Mouse (Mus musculus) embryonic facial prominence, embryonic 13.5 days (tissue): ENCODE data around the gene Mfsd4b1. TPM values are rescaled to one million over a fixed set of nuclear protein-coding genes. Genes with fewer than 3 reads are reported as not detected.
"Not testable (repeated sequence)": the region's sequence is repeated elsewhere in the genome, so short reads cannot be mapped to it uniquely, and the experiment has no call there.

ENCODE experiments used
- ATAC-seq: fragments of 200-750 bp; cut with Nextera tagmentation; 2 replicates; pipeline ENCODE4 v1.8.0; 2017; ENCODE audit warnings: low read depth; ENCODE audit not compliant: insufficient number of reproducible peaks, insufficient read depth, low FRiP score, low TSS enrichment
- H3K27ac ChIP-seq: fragments of 300-500 bp; sonication (generic); 2 replicates; pipeline ENCODE4 v1.5.1; 2015; ENCODE audit warnings: moderate library complexity, mild to moderate bottlenecking, inconsistent platforms
- H3K27me3 ChIP-seq: fragments of 300-500 bp; sonication (generic); 2 replicates; pipeline ENCODE4 v1.6.1; 2015; ENCODE audit warnings: mild to moderate bottlenecking, inconsistent platforms
- H3K36me3 ChIP-seq: fragments of 300-500 bp; sonication (generic); 2 replicates; pipeline ENCODE4 v1.6.1; 2015; ENCODE audit warnings: mild to moderate bottlenecking, inconsistent platforms
- H3K4me1 ChIP-seq: fragments of 300-500 bp; sonication (generic); 2 replicates; pipeline ENCODE4 v1.6.1; 2015; ENCODE audit warnings: inconsistent platforms
- H3K4me2 ChIP-seq: fragments of 300-500 bp; sonication (generic); 2 replicates; pipeline ENCODE4 v1.6.1; 2015; ENCODE audit warnings: moderate library complexity, mild to moderate bottlenecking, inconsistent platforms
- H3K4me3 ChIP-seq: fragments of 300-500 bp; sonication (generic); 2 replicates; pipeline ENCODE4 v1.5.1; 2015; ENCODE audit warnings: mild to moderate bottlenecking, inconsistent platforms
- H3K9ac ChIP-seq: fragments of 300-500 bp; sonication (generic); 2 replicates; pipeline ENCODE4 v1.6.1; 2015; ENCODE audit warnings: mild to moderate bottlenecking, inconsistent platforms
- H3K9me3 ChIP-seq: fragments of 300-500 bp; sonication (generic); 2 replicates; pipeline ENCODE4 v1.6.1; 2016; ENCODE audit warnings: inconsistent platforms
- WGBS: fragments of 180-500 bp; shearing (Covaris S2); methylation state at CpG from one replicate; pipeline ENCODE4 v1.1.7; 2015; ENCODE audit warnings: mixed read lengths; 5-methylcytosine and 5-hydroxymethylcytosine counted together
- polyA plus RNA-seq: library from polyadenylated mRNA; unstranded; fragments of >200 nt; fragmentation: Nextera tagmentation; extraction: Ambion mirVana; gene quantifications from 2 replicates; pipeline ENCODE4 v1.2.1, GENCODE M21; 2015

The Mfsd4b1 gene
- polyA plus RNA-seq, 1 experiment from 2014 or later, result not detected

DNA sequence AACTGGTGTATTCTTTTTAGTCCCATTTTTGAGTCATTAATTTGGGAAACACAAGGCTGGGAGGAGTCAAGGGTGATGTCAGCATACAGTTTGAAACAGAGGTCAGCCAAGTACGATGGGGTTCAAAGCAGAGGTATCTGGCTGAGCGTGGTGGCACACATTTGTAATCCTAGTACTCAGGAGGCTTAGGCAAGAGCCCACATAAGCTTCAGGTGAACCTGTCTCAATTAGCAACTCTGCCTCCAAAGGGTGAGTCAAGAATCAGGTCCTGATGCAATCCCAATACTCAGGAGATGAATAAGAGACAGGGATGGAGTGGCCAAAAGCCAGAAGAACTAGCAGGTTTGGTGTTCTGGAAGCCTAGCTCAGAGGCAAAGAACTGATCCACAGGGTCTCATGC, 7.8 kb upstream of the Mfsd4b1 start:
- ATAC-seq, result no peak

DNA sequence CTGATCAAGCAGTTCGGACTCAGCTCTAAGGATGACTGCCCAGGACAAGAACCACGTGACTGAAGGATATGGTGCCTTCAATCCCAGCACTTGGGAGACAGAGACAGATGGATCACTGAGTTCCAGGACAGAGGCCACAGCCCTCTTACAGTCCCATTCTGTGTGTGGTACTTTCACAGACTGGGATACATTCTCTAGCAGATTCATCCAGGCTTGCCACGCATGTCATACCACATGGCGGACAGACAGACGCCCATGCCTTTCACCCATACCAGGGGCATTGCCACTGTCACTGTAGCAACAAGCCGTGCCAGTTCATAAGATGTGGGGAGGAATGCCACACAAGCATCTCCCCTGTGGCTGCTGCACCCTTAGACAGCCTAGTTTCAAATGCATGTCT, 5.6 kb upstream of the Mfsd4b1 start:
- Histone ChIP-seq H3K27me3 (no peaks in the 10 kb centered on the region), H3K27ac (no peak overlapping the region), H3K4me3 (no peak overlapping the region), H3K9ac (no peak overlapping the region), H3K4me2 (no peak overlapping the region), H3K9me3 (peaks cover 8% of the 10 kb centered on the region; the same call in 1 of the 2 replicates), H3K4me1 (no peaks in the 10 kb centered on the region), H3K36me3 (no peaks in the 10 kb centered on the region)
- 89% methylated on average over 6 of the region's 6 CpGs for WGBS
- ATAC-seq, result no peak

More for the DNA sequence above, 7.8 kb upstream of the Mfsd4b1 start:
- Histone ChIP-seq H3K36me3 (no peaks in the 10 kb centered on the region), H3K4me1 (no peaks in the 10 kb centered on the region), H3K4me2 (no peak overlapping the region), H3K9me3 (no peaks in the 10 kb centered on the region), H3K27ac (no peak overlapping the region), H3K9ac (no peak overlapping the region), H3K4me3 (no peak overlapping the region), H3K27me3 (no peaks in the 10 kb centered on the region)
- WGBS, result 82% methylated on average over 2 of the region's 2 CpGs

DNA sequence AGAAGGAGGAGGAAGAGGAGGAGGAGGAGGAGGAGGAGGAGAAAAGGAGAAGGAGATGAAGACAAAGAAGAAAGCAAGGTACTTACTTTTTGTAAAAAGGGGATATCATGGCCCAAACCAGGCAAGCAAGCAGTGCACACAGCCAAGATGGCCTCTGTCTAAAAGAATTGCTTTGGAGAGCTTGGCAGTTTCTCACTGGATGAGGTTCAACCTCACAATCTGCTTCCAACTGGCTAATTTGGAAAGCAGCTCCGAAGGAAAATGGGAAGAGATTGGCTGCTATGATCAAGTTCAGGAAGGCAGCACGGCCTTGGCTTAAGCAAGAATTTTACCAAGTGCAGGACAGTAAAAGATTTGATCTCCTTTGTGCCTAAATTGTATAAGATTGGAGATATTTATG, 4.5 kb upstream of the Mfsd4b1 start:
- Histone ChIP-seq H3K36me3 (no peaks in the 10 kb centered on the region), H3K27ac (no peak overlapping the region)

DNA sequence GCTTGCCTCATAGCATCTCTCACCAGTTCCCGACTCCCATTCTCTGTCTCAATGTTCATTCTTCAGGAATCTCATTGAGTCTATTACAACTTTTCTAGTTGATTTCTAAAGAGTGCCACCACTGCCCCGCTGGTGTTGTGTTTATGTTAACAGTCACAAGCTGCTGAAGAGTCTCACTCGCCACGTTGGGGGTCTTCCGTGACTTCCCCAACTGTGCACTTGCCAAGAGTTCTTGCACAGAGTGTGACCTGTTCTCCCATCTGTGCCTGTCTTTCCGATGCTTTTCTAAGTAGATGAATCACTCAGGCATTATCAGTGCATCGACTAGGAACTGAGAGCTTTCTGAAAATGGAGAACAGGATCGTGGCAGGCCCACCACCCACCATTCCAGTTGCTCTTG, 3.0 kb upstream of the Mfsd4b1 start:
- 86% methylated on average over 8 of the region's 8 CpGs for WGBS
- ATAC-seq, result no peak
- Histone ChIP-seq H3K4me1 (peaks cover 11% of the 10 kb centered on the region), H3K4me2 (no peak overlapping the region), H3K9ac (no peak overlapping the region), H3K27ac (no peak overlapping the region), H3K27me3 (peaks cover 9% of the 10 kb centered on the region; the same call in 1 of the 2 replicates), H3K36me3 (no peaks in the 10 kb centered on the region), H3K4me3 (no peak overlapping the region), H3K9me3 (peaks cover 8% of the 10 kb centered on the region; the same call in 1 of the 2 replicates)

More for the DNA sequence above, 4.5 kb upstream of the Mfsd4b1 start:
- no peak overlapping the region for H3K4me2 ChIP-seq
- H3K9me3 ChIP-seq, result peaks cover 8% of the 10 kb centered on the region; the same call in 1 of the 2 replicates
- H3K9ac ChIP-seq, result no peak overlapping the region
- H3K27me3 ChIP-seq, result no peaks in the 10 kb centered on the region
- WGBS, result 80% methylated on average over 2 of the region's 2 CpGs
- no peak overlapping the region for H3K4me3 ChIP-seq
- peaks cover 7% of the 10 kb centered on the region for H3K4me1 ChIP-seq
- ATAC-seq, result no peak

DNA sequence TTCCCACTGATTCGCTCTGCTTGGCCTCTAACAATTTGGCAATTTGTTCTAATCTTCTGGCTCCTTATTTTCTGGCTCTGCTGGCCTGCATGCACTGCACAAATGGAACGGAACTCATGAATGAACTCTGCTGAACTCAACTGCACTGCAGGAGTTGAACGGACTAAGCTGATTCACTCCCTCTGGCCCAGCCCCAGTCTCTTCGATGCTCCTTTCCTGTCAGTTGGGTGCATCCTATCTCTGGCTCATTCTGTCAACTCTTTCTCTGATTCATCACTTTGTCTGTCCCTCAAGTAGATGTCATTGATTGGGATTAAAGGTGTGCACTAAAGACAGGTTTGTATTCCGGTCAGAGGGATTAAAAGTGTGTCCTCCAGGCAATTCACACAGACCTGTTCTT, 1.5 kb upstream of the Mfsd4b1 start:
- ATAC-seq, result no peak
- Histone ChIP-seq H3K9ac (no peak overlapping the region), H3K27ac (no peak overlapping the region), H3K36me3 (no peaks in the 10 kb centered on the region), H3K4me2 (no peak overlapping the region), H3K4me1 (peaks cover 11% of the 10 kb centered on the region), H3K27me3 (peaks cover 11% of the 10 kb centered on the region), H3K9me3 (peaks cover 8% of the 10 kb centered on the region; the same call in 1 of the 2 replicates), H3K4me3 (no peak overlapping the region)
- WGBS, result 95% methylated on average over 5 of the region's 5 CpGs

DNA sequence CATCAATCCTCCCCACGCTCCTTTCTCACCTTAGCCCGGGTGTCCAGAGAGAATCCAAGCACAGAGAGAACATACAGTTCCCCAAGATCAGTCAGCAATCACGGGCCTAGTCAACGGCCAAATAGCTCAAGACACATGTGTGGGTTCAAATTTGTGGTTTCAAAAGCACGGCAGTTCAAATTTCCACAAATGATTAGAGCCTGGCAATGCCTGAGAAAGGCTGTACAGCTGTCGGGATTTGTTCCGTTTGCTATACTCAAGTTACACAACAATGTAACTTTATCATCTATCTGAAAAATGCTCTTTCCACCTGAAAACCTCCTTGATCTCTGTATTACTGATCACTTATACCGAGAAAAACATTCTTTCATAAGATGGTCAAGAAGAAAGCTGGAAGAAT, 492 bp upstream of the Mfsd4b1 start:
- WGBS, result 26% methylated on average over 8 of the region's 8 CpGs
- no peaks in the 10 kb centered on the region for H3K36me3 ChIP-seq
- peaks cover 8% of the 10 kb centered on the region; the same call in 1 of the 2 replicates for H3K9me3 ChIP-seq
- peaks cover 11% of the 10 kb centered on the region for H3K27me3 ChIP-seq
- peaks cover 15% of the 10 kb centered on the region for H3K4me1 ChIP-seq
- peak overlapping the region; percentile 76 for H3K9ac ChIP-seq
- H3K4me3 ChIP-seq, result peak overlapping the region; percentile 69
- H3K4me2 ChIP-seq, result peak overlapping the region; percentile 98
- 0 out of 2 replicates have a peak overlapping the region, but pooled peaks have one; percentile 51 for H3K27ac ChIP-seq
- no peak for ATAC-seq

DNA sequence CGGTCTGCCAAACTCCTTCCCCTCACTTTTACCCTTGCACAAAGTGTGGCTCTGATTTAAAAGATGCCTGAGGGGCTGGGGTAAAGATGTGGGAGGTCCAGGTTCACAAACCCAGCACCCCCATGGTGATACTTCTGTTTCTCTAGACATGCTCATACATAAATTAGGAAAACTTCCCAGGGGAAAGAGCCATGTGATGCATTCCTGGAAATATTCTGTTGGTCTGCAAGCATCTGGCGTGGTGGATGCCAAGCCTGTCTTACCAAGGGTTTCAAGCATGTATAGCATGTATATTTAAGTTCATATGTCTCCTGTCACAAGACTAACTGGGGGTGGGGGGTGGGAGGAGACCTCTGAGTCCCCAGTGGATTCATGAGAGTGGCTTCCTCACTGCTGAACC, 4.7 kb downstream of the Mfsd4b1 start:
- ATAC-seq, result no peak

DNA sequence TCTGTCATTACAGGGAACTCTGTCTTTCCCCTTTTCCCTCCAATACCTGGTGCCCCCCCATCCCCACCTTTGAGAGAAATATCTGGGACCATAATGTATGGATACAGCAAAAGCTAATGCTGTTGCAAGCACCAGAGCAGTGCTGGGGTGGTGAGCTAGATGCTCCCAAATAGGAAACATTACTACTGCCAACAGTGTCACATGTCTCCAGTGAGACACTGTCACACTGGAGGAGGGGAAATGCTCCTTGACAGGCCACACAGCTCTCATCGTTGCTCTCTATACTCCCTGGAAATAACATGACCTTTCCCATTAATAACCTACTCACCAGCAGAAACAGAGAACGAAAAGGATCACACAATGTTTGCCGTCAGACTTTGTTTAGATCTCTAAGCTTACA, 5.6 kb downstream of the Mfsd4b1 start:
- Histone ChIP-seq H3K4me3 (no peak overlapping the region), H3K27me3 (peaks cover 11% of the 10 kb centered on the region), H3K4me2 (no peak overlapping the region), H3K9ac (no peak overlapping the region), H3K4me1 (peaks cover 13% of the 10 kb centered on the region; the same call in 1 of the 2 replicates), H3K9me3 (no peaks in the 10 kb centered on the region), H3K27ac (no peak overlapping the region), H3K36me3 (no peaks in the 10 kb centered on the region)
- 55% methylated on average over 3 of the region's 3 CpGs for WGBS
- ATAC-seq, result no peak

More for the DNA sequence above, 4.7 kb downstream of the Mfsd4b1 start:
- no peak overlapping the region for H3K4me3 ChIP-seq
- 35% methylated on average over 2 of the region's 2 CpGs for WGBS
- no peak overlapping the region for H3K4me2 ChIP-seq
- H3K27me3 ChIP-seq, result peaks cover 11% of the 10 kb centered on the region
- peaks cover 19% of the 10 kb centered on the region for H3K4me1 ChIP-seq
- H3K9me3 ChIP-seq, result no peaks in the 10 kb centered on the region
- H3K9ac ChIP-seq, result no peak overlapping the region
- H3K27ac ChIP-seq, result no peak overlapping the region
- H3K36me3 ChIP-seq, result no peaks in the 10 kb centered on the region

DNA sequence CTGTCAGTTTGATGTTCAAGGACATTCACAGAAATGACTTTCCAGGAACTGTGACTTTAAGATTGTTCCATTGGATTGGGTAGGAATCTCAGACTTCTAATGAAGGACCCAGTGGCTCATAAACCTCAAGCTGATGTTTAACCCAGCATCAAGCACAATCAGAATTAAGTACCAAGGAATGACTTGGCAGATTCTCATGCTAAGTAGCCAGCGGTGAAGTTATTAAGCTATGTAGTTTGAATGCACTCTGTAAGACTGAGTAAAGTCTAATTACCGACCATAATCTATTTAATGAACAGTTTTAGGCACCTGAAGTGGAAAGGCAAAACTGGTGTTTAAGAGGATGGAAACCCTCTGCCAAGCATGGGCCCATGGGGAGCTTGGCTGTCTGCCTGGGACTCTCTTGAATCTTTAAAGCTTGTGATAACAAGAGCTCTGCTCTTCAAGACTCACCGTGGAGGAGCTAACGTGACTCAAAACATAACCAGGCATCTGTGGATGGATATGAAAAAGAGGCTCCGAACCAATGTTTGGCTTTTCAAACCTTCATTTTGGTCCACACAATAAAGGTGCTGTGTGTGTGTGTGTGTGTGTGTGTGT, 6.7 kb downstream of the Mfsd4b1 start:
- H3K4me2 ChIP-seq, result no peak overlapping the region
- H3K4me1 ChIP-seq, result peaks cover 10% of the 10 kb centered on the region; the same call in 1 of the 2 replicates
- ATAC-seq, result no peak
- H3K9me3 ChIP-seq, result no peaks in the 10 kb centered on the region
- H3K27me3 ChIP-seq, result peaks cover 3% of the 10 kb centered on the region
- H3K36me3 ChIP-seq, result no peaks in the 10 kb centered on the region
- no peak overlapping the region for H3K4me3 ChIP-seq
- no peak overlapping the region for H3K27ac ChIP-seq
- no peak overlapping the region for H3K9ac ChIP-seq
- 88% methylated on average over 5 of the region's 5 CpGs for WGBS

DNA sequence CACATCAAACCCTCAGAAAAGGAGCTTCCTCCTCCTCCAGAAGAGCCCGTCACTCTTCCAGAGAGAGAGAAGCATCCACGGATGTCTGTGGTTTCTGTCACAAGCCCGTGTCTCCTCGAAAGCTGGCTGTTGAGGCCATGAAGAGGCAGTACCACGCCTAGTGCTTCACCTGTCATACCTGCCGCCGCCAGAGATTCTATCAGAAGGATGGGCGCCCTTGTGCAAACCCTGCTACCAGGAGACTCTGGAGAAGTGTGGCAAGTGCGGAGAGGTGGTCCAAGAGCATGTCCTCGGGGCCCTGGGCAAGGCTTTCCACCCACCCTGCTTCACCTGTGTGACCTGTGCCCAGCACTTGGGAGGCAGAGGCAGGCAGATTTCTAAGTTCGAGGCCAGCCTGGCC, 15.5 kb downstream of the Mfsd4b1 start:
- Histone ChIP-seq H3K27me3 (no peaks in the 10 kb centered on the region), H3K36me3 (no peaks in the 10 kb centered on the region), H3K9me3 (no peaks in the 10 kb centered on the region), H3K4me1 (no peaks in the 10 kb centered on the region), H3K9ac (no peak overlapping the region), H3K27ac (no peak overlapping the region), H3K4me3 (no peak overlapping the region), H3K4me2 (no peak overlapping the region)
- no peak for ATAC-seq
- WGBS, result 81% methylated on average over 11 of the region's 11 CpGs

DNA sequence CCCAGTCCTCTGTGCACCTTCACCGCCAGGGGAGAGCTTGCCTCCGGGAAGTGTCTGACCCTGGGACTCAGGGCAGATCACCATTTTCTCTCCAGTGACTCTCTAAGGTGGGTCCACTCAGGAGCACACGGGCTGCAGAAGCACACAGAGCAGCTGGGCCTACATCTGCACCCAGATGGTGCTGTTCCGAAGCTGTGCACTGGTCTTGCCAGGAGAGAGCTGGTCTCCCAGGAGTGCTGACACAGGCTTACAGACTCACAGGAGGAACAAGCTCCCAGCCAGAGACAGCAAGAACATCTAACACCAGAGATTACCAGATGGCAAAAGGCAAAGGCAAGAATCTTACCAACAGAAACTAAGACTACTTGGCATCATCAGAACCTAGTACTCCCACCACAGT, 16.2 kb downstream of the Mfsd4b1 start:
- not testable (repeated sequence) for ATAC-seq, H3K9me3 ChIP-seq

DNA sequence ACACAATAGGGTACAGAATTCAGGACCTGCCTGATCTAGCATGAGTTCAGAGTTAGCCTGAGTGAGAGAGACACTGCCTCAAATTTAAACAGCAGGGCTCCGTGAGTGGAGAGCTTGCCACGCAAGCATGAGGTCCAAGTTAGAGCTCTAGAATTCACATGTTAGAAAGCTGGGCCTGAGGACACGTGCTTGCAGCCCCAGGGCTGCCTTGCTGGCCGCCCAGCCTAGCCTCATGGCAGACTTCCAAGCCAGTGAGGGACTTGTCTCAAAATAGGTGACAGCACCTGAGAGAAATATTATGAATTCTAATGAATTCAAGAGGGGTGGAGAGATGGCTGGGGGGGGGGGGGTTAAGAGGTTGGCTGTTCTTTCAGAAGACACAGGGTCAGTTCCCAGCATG, 17.1 kb downstream of the Mfsd4b1 start:
- Histone ChIP-seq H3K4me1 (no peaks in the 10 kb centered on the region), H3K27ac (no peak overlapping the region), H3K4me2 (no peak overlapping the region), H3K9me3 (no peaks in the 10 kb centered on the region), H3K4me3 (no peak overlapping the region), H3K9ac (no peak overlapping the region), H3K27me3 (no peaks in the 10 kb centered on the region), H3K36me3 (no peaks in the 10 kb centered on the region)
- no peak for ATAC-seq
- 90% methylated on average over 4 of the region's 4 CpGs for WGBS

More for the DNA sequence above, 16.2 kb downstream of the Mfsd4b1 start:
- H3K4me2 ChIP-seq, H3K36me3 ChIP-seq, H3K27ac ChIP-seq, H3K9ac ChIP-seq, H3K4me1 ChIP-seq, H3K27me3 ChIP-seq, H3K4me3 ChIP-seq: not testable (repeated sequence)
- 83% methylated on average over 4 of the region's 4 CpGs for WGBS
